Mouse (Mus musculus) midbrain, embryonic 11.5 days (tissue): ENCODE measurements at regions not wholly inside any gene's neighbourhood (a gene's known extent, or its start where the extent isn't known, plus 50 kb on each side); places are given as distances from the start of the nearest gene placed in this dataset.
A peak's percentile ranks its signal among the peaks of the same experiment; 100 is the strongest.

Source experiments
- ATAC-seq: fragments of 200-750 bp; cut with Nextera tagmentation; 2 replicates; pipeline ENCODE4 v1.8.0; 2017; ENCODE audit warnings: moderate TSS enrichment, moderate library complexity; ENCODE audit not compliant: low FRiP score
- DNase-seq: peaks from one replicate; pipeline ENCODE4 v3.0.0; 2015; ENCODE audit warnings: low spot score; ENCODE audit errors: missing footprints
- H3K27ac ChIP-seq: fragments of 300-500 bp; sonication (generic); 2 replicates; pipeline ENCODE4 v1.5.1; 2014; ENCODE audit warnings: low read depth, low read length
- H3K27me3 ChIP-seq: fragments of 300-500 bp; sonication (generic); 2 replicates; pipeline ENCODE4 v1.6.1; 2014; ENCODE audit warnings: mild to moderate bottlenecking, low read length, moderate library complexity, mixed read lengths; ENCODE audit not compliant: control insufficient read depth, insufficient read depth
- H3K36me3 ChIP-seq: fragments of 300-500 bp; sonication (generic); 2 replicates; pipeline ENCODE4 v1.6.1; 2014; ENCODE audit warnings: mild to moderate bottlenecking, low read length, moderate library complexity, mixed read lengths; ENCODE audit not compliant: control insufficient read depth, insufficient read depth
- H3K4me1 ChIP-seq: fragments of 300-500 bp; sonication (generic); 2 replicates; pipeline ENCODE4 v1.6.1; 2014; ENCODE audit warnings: low read length; ENCODE audit not compliant: control insufficient read depth, insufficient read depth
- H3K4me2 ChIP-seq: fragments of 300-500 bp; sonication (generic); 2 replicates; pipeline ENCODE4 v1.6.1; 2014; ENCODE audit warnings: mild to moderate bottlenecking, moderate library complexity
- H3K4me3 ChIP-seq: fragments of 300-500 bp; sonication (generic); 2 replicates; pipeline ENCODE4 v1.5.1; 2014; ENCODE audit warnings: low read depth, low read length
- H3K9ac ChIP-seq: fragments of 300-500 bp; sonication (generic); 2 replicates; pipeline ENCODE4 v1.6.1; 2014; ENCODE audit warnings: low read length
- H3K9me3 ChIP-seq: fragments of 300-500 bp; sonication (generic); 2 replicates; pipeline ENCODE4 v1.6.1; 2016; ENCODE audit warnings: low read length; ENCODE audit not compliant: control insufficient read depth
- WGBS: fragments of 180-500 bp; shearing (Covaris S2); extraction: QIAGEN DNeasy Blood & Tissue Kit; methylation state at CpG from one replicate; pipeline ENCODE4 v1.1.7; 2014; 5-methylcytosine and 5-hydroxymethylcytosine counted together

DNA sequence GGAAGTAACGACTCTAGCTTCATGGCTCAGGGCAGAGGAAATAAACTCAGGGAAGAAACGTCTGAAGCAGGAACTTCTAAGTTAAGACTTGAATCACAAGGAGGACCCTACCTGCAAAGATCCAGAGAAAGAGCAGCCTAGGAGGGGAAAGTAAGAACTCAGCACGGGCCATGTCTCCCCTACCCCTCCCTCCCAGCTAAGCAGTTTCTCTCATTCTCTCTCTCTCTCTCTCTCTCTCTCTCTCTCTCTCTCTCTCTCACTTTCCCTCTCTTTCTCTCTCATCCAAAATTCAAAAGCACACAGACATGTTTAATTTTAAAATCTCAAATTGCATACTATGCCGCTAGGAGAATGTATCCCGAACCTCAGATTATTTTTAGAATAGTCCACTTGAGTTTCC lies 267.3 kb downstream of the Dhx15 start:
- no peak overlapping the region for H3K4me2 ChIP-seq
- H3K36me3 ChIP-seq: no peaks in the 10 kb centered on the region
- H3K27me3 ChIP-seq: no peaks in the 10 kb centered on the region
- DNase-seq (peak; percentile 73), ATAC-seq (no peak)
- no peak overlapping the region for H3K4me3 ChIP-seq
- 74% methylated on average over 5 of the region's 5 CpGs for WGBS
- no peak overlapping the region for H3K27ac ChIP-seq
- H3K4me1 ChIP-seq: no peaks in the 10 kb centered on the region
- no peaks in the 10 kb centered on the region for H3K9me3 ChIP-seq
- no peak overlapping the region for H3K9ac ChIP-seq

DNA sequence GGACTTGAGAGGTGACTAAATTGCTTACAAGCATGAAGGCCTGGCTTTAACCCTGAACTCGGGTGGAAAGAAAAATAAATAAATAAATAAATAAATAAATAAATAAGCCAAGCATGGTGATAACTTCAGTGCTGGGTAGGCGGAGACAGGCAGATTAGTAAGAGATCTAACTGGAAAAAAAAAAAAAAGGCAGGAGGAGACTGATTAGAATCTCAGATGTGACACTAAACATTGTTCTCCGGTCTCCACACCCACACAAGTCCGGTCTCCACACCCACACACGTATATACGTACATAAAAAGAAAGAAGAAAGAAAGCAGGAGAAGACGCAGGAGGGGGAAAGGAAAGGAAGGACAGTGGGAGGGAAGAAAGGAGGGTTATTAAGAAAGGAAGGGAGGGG lies 267.8 kb downstream of the Dhx15 start:
- peak; percentile 21 for DNase-seq
- 82% methylated on average over 7 of the region's 7 CpGs for WGBS
- Histone ChIP-seq H3K9ac (no peak overlapping the region), H3K36me3 (no peaks in the 10 kb centered on the region), H3K4me1 (no peaks in the 10 kb centered on the region), H3K27me3 (no peaks in the 10 kb centered on the region), H3K9me3 (no peaks in the 10 kb centered on the region), H3K27ac (no peak overlapping the region), H3K4me3 (no peak overlapping the region), H3K4me2 (no peak overlapping the region)
- no peak for ATAC-seq

DNA sequence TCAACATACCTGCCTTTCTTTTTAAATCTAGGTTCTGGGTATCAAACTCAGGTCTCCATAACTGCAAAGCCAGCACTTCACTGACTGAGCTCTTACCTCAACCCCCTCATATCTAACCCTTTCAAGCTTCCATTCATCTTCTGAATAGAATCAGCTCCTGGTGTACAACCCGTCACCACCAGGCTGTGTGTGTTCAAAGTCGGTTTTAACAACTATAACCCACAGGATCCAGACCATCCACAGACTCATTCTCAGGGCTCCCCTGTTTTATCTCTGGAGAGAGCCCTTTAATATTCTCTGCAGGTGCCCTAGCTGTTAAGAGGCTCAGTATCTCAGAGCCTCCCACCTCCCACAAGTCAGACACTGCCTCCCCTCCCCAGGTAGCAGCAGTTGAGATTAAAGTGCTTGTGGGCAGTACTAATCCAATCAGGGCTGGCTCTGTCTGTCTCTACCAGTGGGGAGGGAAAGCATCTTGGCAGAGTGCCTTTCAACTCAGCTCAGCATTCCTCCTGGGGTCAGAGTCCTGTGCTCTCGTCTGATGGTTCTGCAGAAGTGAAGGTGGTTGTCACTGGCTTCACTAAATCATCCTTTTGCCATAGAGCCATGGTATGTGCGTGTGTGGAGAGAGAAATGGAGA lies 272.4 kb downstream of the Dhx15 start:
- H3K27ac ChIP-seq: no peak overlapping the region
- ATAC-seq (no peak), DNase-seq (no peak)
- no peak overlapping the region for H3K4me2 ChIP-seq
- H3K36me3 ChIP-seq: no peaks in the 10 kb centered on the region
- H3K4me3 ChIP-seq: no peak overlapping the region
- WGBS: 22% methylated on average over 4 of the region's 4 CpGs
- H3K9me3 ChIP-seq: no peaks in the 10 kb centered on the region
- H3K27me3 ChIP-seq: no peaks in the 10 kb centered on the region
- H3K4me1 ChIP-seq: no peaks in the 10 kb centered on the region
- no peak overlapping the region for H3K9ac ChIP-seq

DNA sequence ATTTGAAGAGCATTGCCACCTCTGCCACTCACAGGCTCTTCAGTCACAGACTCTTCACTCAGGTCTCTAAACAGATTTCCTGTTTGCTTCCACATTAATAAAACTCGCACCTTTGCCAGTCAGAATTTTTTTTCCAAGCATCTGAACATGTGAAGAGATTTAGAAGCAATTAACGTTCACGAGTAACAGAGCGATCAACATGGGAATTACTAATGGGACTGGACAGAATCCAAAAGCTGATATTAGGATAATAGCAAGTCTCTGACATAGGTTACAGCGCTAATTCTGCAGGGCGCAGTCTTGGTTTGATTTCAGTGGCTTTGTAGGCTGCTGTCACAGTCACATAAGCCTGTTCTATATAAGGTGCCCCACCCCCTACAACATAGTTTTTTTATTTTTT lies 275.6 kb downstream of the Dhx15 start:
- H3K9ac ChIP-seq: no peak overlapping the region
- no peak overlapping the region for H3K27ac ChIP-seq
- H3K4me3 ChIP-seq: no peak overlapping the region
- DNase-seq (no peak), ATAC-seq (no peak)
- no peaks in the 10 kb centered on the region for H3K36me3 ChIP-seq
- H3K27me3 ChIP-seq: no peaks in the 10 kb centered on the region
- no peaks in the 10 kb centered on the region for H3K4me1 ChIP-seq
- H3K9me3 ChIP-seq: no peaks in the 10 kb centered on the region
- WGBS: 94% methylated on average over 6 of the region's 6 CpGs
- H3K4me2 ChIP-seq: no peak overlapping the region

DNA sequence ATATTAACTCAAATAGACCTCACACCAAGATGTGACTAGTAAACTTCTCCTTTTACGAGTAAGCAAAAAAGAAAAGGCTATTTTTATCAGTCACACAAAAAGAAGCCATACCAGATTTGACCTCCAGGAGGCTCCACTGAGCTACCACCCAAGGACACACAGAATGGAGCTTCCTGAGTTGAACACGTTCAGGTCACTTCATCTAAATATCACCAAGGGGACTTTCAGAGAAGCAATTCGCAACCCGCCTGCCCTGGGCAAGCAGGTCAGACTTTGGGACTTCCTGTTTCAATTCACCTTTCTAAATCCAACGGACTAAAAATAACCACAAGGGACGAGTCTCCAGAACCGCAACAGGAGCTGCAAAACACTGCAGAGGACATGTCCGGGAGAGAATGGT lies 281.5 kb downstream of the Dhx15 start:
- H3K27ac ChIP-seq: no peak overlapping the region
- no peaks in the 10 kb centered on the region for H3K9me3 ChIP-seq
- ATAC-seq: no peak
- 74% methylated on average over 8 of the region's 8 CpGs for WGBS
- H3K9ac ChIP-seq: no peak overlapping the region
- no peak for DNase-seq
- H3K36me3 ChIP-seq: no peaks in the 10 kb centered on the region
- no peaks in the 10 kb centered on the region for H3K27me3 ChIP-seq
- H3K4me3 ChIP-seq: no peak overlapping the region
- H3K4me1 ChIP-seq: no peaks in the 10 kb centered on the region
- no peak overlapping the region for H3K4me2 ChIP-seq

DNA sequence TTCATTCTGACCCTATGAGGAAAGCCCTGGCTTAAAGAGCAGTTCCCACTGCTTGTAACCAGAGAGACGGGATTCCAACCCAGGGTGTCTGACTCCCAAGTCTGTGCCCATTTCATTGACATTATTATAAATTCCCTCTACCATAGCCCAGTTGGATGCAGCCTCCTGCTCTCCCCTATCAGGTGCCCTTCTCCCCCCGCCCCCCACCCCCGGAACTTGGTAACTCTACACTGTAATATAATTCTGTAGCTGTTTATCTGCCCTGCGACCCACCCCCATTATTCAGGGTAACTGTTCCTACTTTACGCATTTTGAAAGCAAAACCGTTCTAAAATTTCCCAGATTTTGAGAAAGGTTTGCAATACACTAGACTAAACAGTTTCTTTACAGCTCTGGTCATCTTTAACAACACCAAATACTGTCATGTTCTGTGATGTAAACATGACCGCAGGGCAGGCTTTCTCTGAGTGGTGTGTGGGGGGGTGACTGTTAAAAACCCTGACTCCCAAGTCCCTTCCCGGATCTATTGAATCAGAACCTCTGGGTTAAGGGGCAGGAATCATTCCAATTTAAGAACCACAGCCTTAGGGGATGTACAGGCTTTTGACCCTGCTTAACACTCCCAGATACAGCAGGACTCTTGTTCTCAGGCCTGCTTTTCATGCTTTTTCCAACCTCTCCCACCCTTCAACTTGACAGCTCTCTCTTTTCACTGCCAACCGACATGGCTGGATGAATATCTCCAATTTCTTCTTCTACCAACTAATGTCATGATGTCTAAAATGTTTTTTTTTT lies 283.8 kb downstream of the Dhx15 start:
- Histone ChIP-seq H3K27me3 (no peaks in the 10 kb centered on the region), H3K27ac (no peak overlapping the region), H3K36me3 (no peaks in the 10 kb centered on the region), H3K9me3 (no peaks in the 10 kb centered on the region), H3K4me2 (no peak overlapping the region), H3K9ac (no peak overlapping the region), H3K4me3 (no peak overlapping the region), H3K4me1 (no peaks in the 10 kb centered on the region)
- ATAC-seq (no peak), DNase-seq (no peak)
- WGBS: 84% methylated on average over 9 of the region's 9 CpGs

DNA sequence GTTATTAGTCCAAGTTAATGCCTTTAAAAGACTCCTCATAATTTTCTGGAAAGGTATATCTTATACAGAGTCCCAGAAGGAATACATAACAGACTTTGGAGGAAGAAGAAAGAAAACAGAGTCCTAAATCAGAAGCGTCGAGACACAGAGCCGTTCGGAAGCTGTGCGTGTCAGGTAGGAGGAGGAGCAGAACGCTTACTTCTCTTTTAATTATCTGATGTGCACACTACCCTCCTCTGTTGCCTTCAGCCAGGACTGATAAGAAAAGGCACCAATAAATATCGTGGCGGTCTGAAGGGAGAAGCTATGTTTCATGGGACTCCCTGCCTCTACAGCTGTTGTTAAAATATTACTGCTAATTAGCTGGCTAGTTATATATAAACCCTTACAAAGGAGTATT lies 296.2 kb downstream of the Dhx15 start:
- H3K36me3 ChIP-seq: no peaks in the 10 kb centered on the region
- H3K27me3 ChIP-seq: no peaks in the 10 kb centered on the region
- DNase-seq (no peak), ATAC-seq (no peak)
- H3K4me3 ChIP-seq: no peak overlapping the region
- 91% methylated on average over 8 of the region's 8 CpGs for WGBS
- no peak overlapping the region for H3K4me2 ChIP-seq
- H3K9ac ChIP-seq: no peak overlapping the region
- no peak overlapping the region for H3K27ac ChIP-seq
- no peaks in the 10 kb centered on the region for H3K4me1 ChIP-seq
- H3K9me3 ChIP-seq: no peaks in the 10 kb centered on the region

DNA sequence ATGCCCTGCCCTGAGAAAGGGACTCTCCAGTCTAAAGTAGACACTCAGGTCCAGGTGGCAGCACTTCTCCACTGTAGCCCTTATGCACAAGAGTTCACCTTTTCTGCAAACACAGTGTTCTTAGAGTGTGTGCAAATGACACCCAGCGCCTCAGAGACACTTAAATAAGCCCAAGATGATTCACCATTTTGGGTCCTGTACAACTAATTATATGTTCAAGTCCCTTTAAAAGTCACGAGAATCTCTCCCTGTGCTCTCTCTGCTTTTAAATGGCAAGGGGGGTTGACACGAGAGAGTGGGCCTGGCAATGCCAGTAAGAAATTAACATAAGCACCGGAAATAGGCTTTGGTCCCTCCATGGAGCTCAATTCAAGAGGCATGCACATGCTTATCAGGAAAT lies 299.0 kb downstream of the Dhx15 start:
- Histone ChIP-seq H3K36me3 (no peaks in the 10 kb centered on the region), H3K4me3 (no peak overlapping the region), H3K27ac (no peak overlapping the region), H3K9ac (no peak overlapping the region), H3K4me1 (0 out of 2 replicates have a peak, but pooled peaks cover 3% of the 10 kb centered on the region), H3K9me3 (no peaks in the 10 kb centered on the region), H3K27me3 (no peaks in the 10 kb centered on the region), H3K4me2 (no peak overlapping the region)
- DNase-seq (no peak), ATAC-seq (no peak)
- WGBS: 83% methylated on average over 4 of the region's 4 CpGs

DNA sequence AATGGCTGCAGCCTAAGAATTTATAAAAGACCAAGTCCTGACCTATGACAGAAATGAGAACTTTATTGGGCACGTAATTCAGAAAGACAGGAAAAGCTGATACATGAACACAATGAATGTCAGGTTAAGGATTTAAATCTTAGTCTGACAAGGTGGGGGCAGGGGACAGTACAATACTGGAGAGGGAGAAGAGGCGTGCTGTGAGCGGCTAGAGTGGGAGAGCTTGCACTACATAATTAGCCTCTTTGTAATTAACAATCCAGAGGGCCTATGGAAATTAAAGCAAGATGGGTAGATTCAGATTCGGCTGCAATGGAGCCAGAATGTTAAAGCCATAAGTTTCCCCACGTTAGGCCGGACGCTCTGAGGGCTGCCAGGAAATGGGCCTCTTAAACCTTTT lies 301.9 kb downstream of the Dhx15 start:
- no peaks in the 10 kb centered on the region for H3K36me3 ChIP-seq
- DNase-seq: no peak
- H3K4me2 ChIP-seq: no peak overlapping the region
- 56% methylated on average over 7 of the region's 7 CpGs for WGBS
- ATAC-seq: no peak
- H3K4me1 ChIP-seq: 0 out of 2 replicates have a peak, but pooled peaks cover 3% of the 10 kb centered on the region
- no peak overlapping the region for H3K4me3 ChIP-seq
- no peak overlapping the region for H3K9ac ChIP-seq
- no peak overlapping the region for H3K27ac ChIP-seq
- no peaks in the 10 kb centered on the region for H3K9me3 ChIP-seq
- no peaks in the 10 kb centered on the region for H3K27me3 ChIP-seq
